Mouse (Mus musculus) adipose tissue, adult 10 weeks (tissue): Measurements from ENCODE around the gene Hras. TPM values are rescaled to one million over a fixed set of nuclear protein-coding genes. Genes with fewer than 3 reads are reported as not detected.

Experiments
- polyA plus RNA-seq: library from polyadenylated mRNA; stranded (reverse); fragments of 350-450 nt; fragmentation: Illumina TruSeq; extraction: RNeasy Lipid Tissue Mini Kit (QIAGEN cat#74804); gene quantifications from one replicate; pipeline ENCODE4 v1.2.3, GENCODE M21; 2014; ENCODE audit warnings: low read depth, low replicate concordance

Hras gene
- polyA plus RNA-seq, result 49.0 TPM

GRCm38 (mm10) chr7:141193948-141194347 lies at the start of gene Hras, which contains the start of gene Lrrc56:
Hras (minus strand) TSS chr7:141194005.
Lrrc56 (plus strand) TSS chr7:141194157.

GRCm38 (mm10) chr7:141228279-141229067 lies 34.7 kb upstream of the Hras start, which contains the start of gene Phrf1:
Phrf1 (plus strand) TSS chr7:141228784.

GRCm38 (mm10) chr7:141215101-141215879 lies 21.5 kb upstream of the Hras start, which contains the start of gene Rassf7:
Rassf7 (plus strand) TSS chr7:141215860.

GRCm38 (mm10) chr7:141213605-141214235 lies 19.9 kb upstream of the Hras start, which contains the start of gene Lmntd2:
Lmntd2 (minus strand) TSS chr7:141214080.

GRCm38 (mm10) chr7:141172116-141173006 lies 21.4 kb downstream of the Hras start, which contains the start of gene Rnh1:
Rnh1 (minus strand) TSS chr7:141172857.

Other genes with a start within 250 kb of the Hras start
- gene Ifitm5, start 243.7 kb downstream of the Hras start, polyA plus RNA-seq, result 1.2 TPM
- gene Gm45717, start 238.1 kb downstream of the Hras start, polyA plus RNA-seq, result not detected
- 414 TPM for gene Ifitm2, start 238.0 kb downstream of the Hras start, polyA plus RNA-seq
- gene Ifitm1, start 226.8 kb downstream of the Hras start, polyA plus RNA-seq, result 31.1 TPM
- gene Ifitm3, start 183.2 kb downstream of the Hras start, polyA plus RNA-seq, result 370 TPM
- gene Ifitm6, start 176.1 kb downstream of the Hras start, polyA plus RNA-seq, result 14.7 TPM
- gene Gm17387, start 164.9 kb downstream of the Hras start, polyA plus RNA-seq, result not detected
- gene B4galnt4, start 132.9 kb downstream of the Hras start, polyA plus RNA-seq, result 5.2 TPM
- 16.8 TPM for gene Pkp3, start 115.8 kb downstream of the Hras start, polyA plus RNA-seq
- 17.6 TPM for gene Sigirr, start 93.4 kb downstream of the Hras start, polyA plus RNA-seq
- 4.5 TPM for gene Ano9, start 76.2 kb downstream of the Hras start, polyA plus RNA-seq
- 39.9 TPM for gene Ptdss2, start 71.6 kb downstream of the Hras start, polyA plus RNA-seq
- gene Rnh1, start 21.1 kb downstream of the Hras start, polyA plus RNA-seq, result 180 TPM
- 12.2 TPM for gene Lrrc56, start 152 bp upstream of the Hras start, polyA plus RNA-seq
- 11.3 TPM for gene Lmntd2, start 20.1 kb upstream of the Hras start, polyA plus RNA-seq
- 40.8 TPM for gene Rassf7, start 21.9 kb upstream of the Hras start, polyA plus RNA-seq
- gene Phrf1, start 34.8 kb upstream of the Hras start, polyA plus RNA-seq, result 67.3 TPM
- gene Irf7, start 72.5 kb upstream of the Hras start, polyA plus RNA-seq, result 29.8 TPM
- 18.4 TPM for gene Cdhr5, start 82.8 kb upstream of the Hras start, polyA plus RNA-seq
- gene Sct, start 85.1 kb upstream of the Hras start, polyA plus RNA-seq, result 3.7 TPM
- gene Drd4, start 98.0 kb upstream of the Hras start, polyA plus RNA-seq, result 1.7 TPM
- 27.2 TPM for gene Deaf1, start 133.7 kb upstream of the Hras start, polyA plus RNA-seq
- 48.5 TPM for gene Tmem80, start 133.7 kb upstream of the Hras start, polyA plus RNA-seq
- 16.2 TPM for gene Eps8l2, start 144.9 kb upstream of the Hras start, polyA plus RNA-seq
- gene Taldo1, start 198.2 kb upstream of the Hras start, polyA plus RNA-seq, result 268 TPM
- gene Gatd1, start 220.1 kb upstream of the Hras start, polyA plus RNA-seq, result 49.8 TPM
- gene Cend1, start 235.5 kb upstream of the Hras start, polyA plus RNA-seq, result 0.17 TPM
- 75.9 TPM for gene Slc25a22, start 243.9 kb upstream of the Hras start, polyA plus RNA-seq